9 mouse cellular contexts compared by ENCODE assay signal in genomic region chr8:105473816-105474606, GRCm38 (mm10). TPM values are rescaled to one million over a fixed set of nuclear protein-coding genes. Genes with fewer than 3 reads are reported as not detected.
DNase-seq lines count a peak whose midpoint lies in the region; ATAC-seq and TF ChIP-seq lines count a peak whose summit lies in the region.
"Had no signal": no experiment of that assay in that cellular context is flagged by ENCODE, and none has a peak within 500 bp of the region (broad histone marks: within the 10 kb centered on the region; RNA-seq: fewer than 3 reads in every experiment).

No protein-coding gene starts in this region.

- 0 out of 2 replicates have a peak, but pooled peaks have one; percentile 41 for TF ChIP-seq EP300 in lung, postnatal 0 days (IDR thresholded peaks at IDR 0.05)

- 26% methylated on average over 17 of the region's 17 CpGs for WGBS in intestine, postnatal 0 days
- 34% methylated on average over 17 of the region's 17 CpGs for WGBS in lung, postnatal 0 days

- TF ChIP-seq CTCF in intestine, postnatal 0 days (IDR thresholded peaks at IDR 0.05; ENCODE audit: low read depth) = peak; percentile 20; the same call in 1 of the 2 replicates
- peak; percentile 27; the same call in 1 of the 2 replicates for TF ChIP-seq CTCF in lung, postnatal 0 days (IDR thresholded peaks at IDR 0.05)

- H3K4me2 ChIP-seq in intestine, postnatal 0 days (replicated peaks; ENCODE audit: low read depth) = peak overlapping the region; percentile 52
- H3K4me2 ChIP-seq in lung, postnatal 0 days (replicated peaks; ENCODE audit: low read depth, low read length) = peak overlapping the region; percentile 30; the same call in 1 of the 2 replicates

- H3K9me3 ChIP-seq in ES-E14 (ENCODE audit: control insufficient read depth, insufficient read depth, low read depth, low read length) = no peaks in the 10 kb centered on the region
- no peaks in the 10 kb centered on the region for H3K9me3 ChIP-seq in intestine, postnatal 0 days (ENCODE audit: control insufficient read depth)
- H3K9me3 ChIP-seq in lung, postnatal 0 days (ENCODE audit: low read length) = no peaks in the 10 kb centered on the region

- H3K4me3 ChIP-seq in ES-E14 (ENCODE audit: insufficient read depth in 1 of 2, low read depth in 1 of 2, low read length in 2 of 2, poor library complexity in 1 of 2, severe bottlenecking in 1 of 2) = no peak overlapping the region
- no peak overlapping the region for H3K4me3 ChIP-seq in intestine, postnatal 0 days (ENCODE audit: low read depth, low read length)
- no peak overlapping the region for H3K4me3 ChIP-seq in lung, postnatal 0 days (ENCODE audit: low read depth, low read length)

- ATAC-seq in intestine, postnatal 0 days = peak; percentile 61
- peak; percentile 63 for ATAC-seq in lung, postnatal 0 days

- H3K27me3 ChIP-seq in intestine, postnatal 0 days (replicated peaks; ENCODE audit: control insufficient read depth, insufficient read depth, low read length) = no peaks in the 10 kb centered on the region
- no peaks in the 10 kb centered on the region for H3K27me3 ChIP-seq in lung, postnatal 0 days (replicated peaks; ENCODE audit: insufficient read depth, low read length)

- H3K36me3 ChIP-seq in ES-E14 (ENCODE audit: control insufficient read depth, insufficient read depth, low read length, poor library complexity, severe bottlenecking) = no peaks in the 10 kb centered on the region
- H3K36me3 ChIP-seq in intestine, postnatal 0 days (ENCODE audit: control insufficient read depth, insufficient read depth) = peaks cover 23% of the 10 kb centered on the region; the same call in 1 of the 2 replicates
- H3K36me3 ChIP-seq in lung, postnatal 0 days (ENCODE audit: insufficient read depth, low read length) = no peaks in the 10 kb centered on the region; the same call in 1 of the 2 replicates

- in situ Hi-C loops in ES-E14 (cut with MboI; ENCODE audit: low sequenced_read_pairs in 2 of 2, unreplicated experiment in 2 of 2) = no loop called here

- no peak overlapping the region for H3K27ac ChIP-seq in ES-E14 (ENCODE audit: insufficient read depth, low read depth, low read length, poor library complexity, severe bottlenecking)
- H3K27ac ChIP-seq in intestine, postnatal 0 days (ENCODE audit: low read depth, low read length) = no peak overlapping the region
- peak overlapping the region; percentile 68 for H3K27ac ChIP-seq in lung, postnatal 0 days (ENCODE audit: low read length)

- no peak overlapping the region for H3K9ac ChIP-seq in ES-E14 (ENCODE audit: insufficient read depth, low read depth, low read length, poor library complexity, severe bottlenecking)
- no peak overlapping the region for H3K9ac ChIP-seq in intestine, postnatal 0 days (ENCODE audit: low read depth, low read length)
- H3K9ac ChIP-seq in lung, postnatal 0 days (replicated peaks; ENCODE audit: low read depth) = no peak overlapping the region

- DNase-seq in ES-E14 (ENCODE audit: low read depth, low spot score) (peak; percentile 48), adipocyte (ENCODE audit: low spot score) (peak; percentile 43)
- peak; percentile 61 for DNase-seq in gastrocnemius, postnatal 25 days
- peak; percentile 95 for DNase-seq in lung, postnatal 0 days (ENCODE audit: low spot score)
- peak; percentile 40 for DNase-seq in thymus, postnatal 0 days (ENCODE audit: low spot score)
- no peak for DNase-seq in right cerebral cortex, postnatal 36 days (ENCODE audit: low spot score in 2 of 2)
- DNase-seq in left cerebral cortex, adult 11 months (ENCODE audit: low spot score) = no peak

- peaks cover 10 to 39% of the 10 kb centered on the region in 2 experiments for H3K4me1 ChIP-seq in ES-E14 (ENCODE audit: control insufficient read depth in 2 of 2, insufficient read depth in 2 of 2, low read length in 2 of 2, poor library complexity in 1 of 2)
- H3K4me1 ChIP-seq in intestine, postnatal 0 days (replicated peaks; ENCODE audit: control insufficient read depth, insufficient read depth, low read length) = peaks cover 18% of the 10 kb centered on the region; the same call in 1 of the 2 replicates
- peaks cover 19% of the 10 kb centered on the region; the same call in 1 of the 2 replicates for H3K4me1 ChIP-seq in lung, postnatal 0 days (ENCODE audit: insufficient read depth, low read depth, low read length)

TF ChIP-seq in ES-E14, 5 proteins besides CTCF, POLR2A, EP300 and RAD21:
- TF ChIP-seq HCFC1 (IDR thresholded peaks at IDR 0.05; ENCODE audit: borderline replicate concordance, insufficient read depth, low read length) = peak; percentile 15; the same call in 1 of the 2 replicates
- TF ChIP-seq ZC3H11A (IDR thresholded peaks at IDR 0.05; ENCODE audit: borderline replicate concordance, low read depth, low read length) = no peak
- no peak for TF ChIP-seq MAFK (IDR thresholded peaks at IDR 0.05; ENCODE audit: insufficient read depth, low read depth, low read length)

RNA-seq across cellular contexts. Expression of gene Tppp3, which starts 2.7 kb away (rescaled TPM):
- 16.7 and 17.3 TPM in 2 replicates for total RNA-seq in ES-E14 (2012; rRNA removed)
- total RNA-seq in gastrocnemius, postnatal 25 days (2021) = 10 to 100 TPM; 86.7 to 99.2 TPM
- 67.9 and 78.5 TPM in 2 replicates for polyA plus RNA-seq in intestine, postnatal 0 days (2015; fragmentation: Nextera tagmentation; extraction: Ambion mirVana)
- polyA plus RNA-seq in lung, postnatal 0 days (2015; fragmentation: Nextera tagmentation; extraction: Ambion mirVana) = 675 and 696 TPM in 2 replicates
- 31.9 and 42.4 TPM in 2 replicates for polyA plus RNA-seq in thymus, postnatal 0 days (2015; fragmentation: Nextera tagmentation; extraction: Ambion mirVana)

RNA-seq across cellular contexts. Expression of gene Zdhhc1, which starts 22.7 kb away (rescaled TPM):
- total RNA-seq in ES-E14 (2012; rRNA removed) = 3.2 and 7.6 TPM in 2 replicates
- 10 to 100 TPM in 1 of 2 experiments, 1 to 10 TPM in 1; 8.7 to 10.1 TPM for total RNA-seq in gastrocnemius, postnatal 25 days (2021)
- 6.4 and 7.1 TPM in 2 replicates for polyA plus RNA-seq in intestine, postnatal 0 days (2015; fragmentation: Nextera tagmentation; extraction: Ambion mirVana)
- 40.6 and 41.7 TPM in 2 replicates for polyA plus RNA-seq in lung, postnatal 0 days (2015; fragmentation: Nextera tagmentation; extraction: Ambion mirVana)
- polyA plus RNA-seq in thymus, postnatal 0 days (2015; fragmentation: Nextera tagmentation; extraction: Ambion mirVana) = 5.8 and 6.9 TPM in 2 replicates

RNA-seq across cellular contexts. Expression of gene Hsd11b2, which starts 44.5 kb away (rescaled TPM):
- total RNA-seq in ES-E14 (2012; rRNA removed) = 0.67 and 0.74 TPM in 2 replicates
- total RNA-seq in gastrocnemius, postnatal 25 days (2021) = under 1 TPM; 0.51 to 0.61 TPM
- 1.1 and 4.1 TPM in 2 replicates for polyA plus RNA-seq in intestine, postnatal 0 days (2015; fragmentation: Nextera tagmentation; extraction: Ambion mirVana)
- 1.8 and 2.9 TPM in 2 replicates for polyA plus RNA-seq in lung, postnatal 0 days (2015; fragmentation: Nextera tagmentation; extraction: Ambion mirVana)
- polyA plus RNA-seq in thymus, postnatal 0 days (2015; fragmentation: Nextera tagmentation; extraction: Ambion mirVana) = 0.26 and 0.28 TPM in 2 replicates
- total RNA-seq: left cerebral cortex, postnatal 25 days had no signal

Comparison
In these comparisons a context has a peak if more than half of its experiments do, and no peak if none do; other contexts are left out.
1. DNase-seq: peak in ES-E14 (single experiment), adipocyte (single experiment), gastrocnemius, postnatal 25 days (single experiment), lung, postnatal 0 days (single experiment) and thymus, postnatal 0 days (single experiment); none in right cerebral cortex, postnatal 36 days (0 of 2) and left cerebral cortex, adult 11 months (single experiment).